Mouse (Mus musculus) liver, embryonic 14.5 days (tissue): ENCODE data around the gene Zfp30.

Experiments
- CTCF ChIP-seq: IDR thresholded peaks from 2 replicates; pipeline ENCODE4 v1.5.1; 2016; ENCODE audit warnings: antibody characterized with exemption, low read depth, control low read depth
- EP300 ChIP-seq: IDR thresholded peaks from 2 replicates; pipeline ENCODE4 v1.6.1; 2016; ENCODE audit warnings: antibody characterized with exemption, low read depth

DNA sequence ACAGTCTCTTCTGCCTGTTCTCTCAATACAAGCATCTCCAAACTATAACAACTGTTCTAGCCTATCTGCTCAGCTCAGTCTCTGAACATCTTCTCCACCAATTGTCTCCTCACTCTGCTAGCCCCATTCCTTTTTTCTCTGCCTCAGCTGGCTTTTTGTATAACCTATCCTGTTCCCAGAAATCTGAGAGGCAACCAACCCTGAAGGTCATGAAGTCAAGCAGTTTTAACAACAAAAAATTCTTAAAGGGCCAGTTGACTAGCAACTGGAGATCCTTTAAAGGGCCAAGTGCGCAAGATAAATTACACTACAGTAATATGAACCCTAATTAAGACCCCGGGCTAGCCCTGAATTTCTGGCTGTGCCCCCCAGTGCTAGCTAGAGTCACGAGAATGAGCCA is 9.4 kb upstream of the Zfp30 start:
- TF ChIP-seq CTCF = no peak
- TF ChIP-seq EP300 = no peak
